Mouse (Mus musculus) left cerebral cortex, postnatal 25 days (tissue): Measurements from ENCODE around the gene Nt5dc1. TPM values are rescaled to one million over a fixed set of nuclear protein-coding genes. Genes with fewer than 3 reads are reported as not detected.
A peak's percentile ranks its signal among the peaks of the same experiment; 100 is the strongest.

Experiments used
- DNase-seq, 2 experiments: peaks; one replicate each; pipeline ENCODE4 v3.0.0; 2022; ENCODE audit warnings: low spot score in 2 of 2, mixed read lengths in 1 of 2
- intact Hi-C: fragments of 180-260 bp; cut with DNase I; formaldehyde crosslinking; loops from one replicate; pipeline ENCODE4 v1.15.1; 2025
- total RNA-seq, 2 experiments: library from RNA; stranded (reverse); gene quantifications; 2 replicates each; pipeline ENCODE4 v1.2.3; 2021

The Nt5dc1 gene
- total RNA-seq, 2 experiments from 2014 or later, result 2.5 to 2.7 TPM

DNA sequence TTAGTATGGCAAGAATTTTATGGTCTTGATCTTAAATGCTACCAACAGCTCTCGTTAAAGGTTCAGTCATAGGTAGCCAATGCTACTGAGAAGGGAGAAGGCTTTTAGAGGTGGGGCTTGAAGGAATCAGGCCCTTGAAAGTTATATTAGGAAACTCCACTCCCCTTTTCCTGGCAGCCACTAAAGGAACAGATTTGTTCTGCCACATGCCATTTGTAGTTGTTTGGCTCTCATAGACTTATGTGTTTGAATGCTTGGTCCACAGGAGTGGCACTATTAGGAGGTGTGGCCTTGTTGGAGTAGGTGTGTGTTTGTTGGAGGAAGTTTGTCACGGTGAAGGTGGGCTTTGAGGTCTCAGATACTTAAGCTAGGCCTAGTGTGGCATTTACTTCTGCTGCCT is 97.5 kb downstream of the Nt5dc1 start:
- intact Hi-C loops, result no loop called here

GRCm38 (mm10) chr10:34317217-34317606 is 101.1 kb downstream of the Nt5dc1 start:
- no peak for DNase-seq
- intact Hi-C loops, result no loop called here

More for the DNA sequence above, 97.5 kb downstream of the Nt5dc1 start:
- no peak for DNase-seq

DNA sequence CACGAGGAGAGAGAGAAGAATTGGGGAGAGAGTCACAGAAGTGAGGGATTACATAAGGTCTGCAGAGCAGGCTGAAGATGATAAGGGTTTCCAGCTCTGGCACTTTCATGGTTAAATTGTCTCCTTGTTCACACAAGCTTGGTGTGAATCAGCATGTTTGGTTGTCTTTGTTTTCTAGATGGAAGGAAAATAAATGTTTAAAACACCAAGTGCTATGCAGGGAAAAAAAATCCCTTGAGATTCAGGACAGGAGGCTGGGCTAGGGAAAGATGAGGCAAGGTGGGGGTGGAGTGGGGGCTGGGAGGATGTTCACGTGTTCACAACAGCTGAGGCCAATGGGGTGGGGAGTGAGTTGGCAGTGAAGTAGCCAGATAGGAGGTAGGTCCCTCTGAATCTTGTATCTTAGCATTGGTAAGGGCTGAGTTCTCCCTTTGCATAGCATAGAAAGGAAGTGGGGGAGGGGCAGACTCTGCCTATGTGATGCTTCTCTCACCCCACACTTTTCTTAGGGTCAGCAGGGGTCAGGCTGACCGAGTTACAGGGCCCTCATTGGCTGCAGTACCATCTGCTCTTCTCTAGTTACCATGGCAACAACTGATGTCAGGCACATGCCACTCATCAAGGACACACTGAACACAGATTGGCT is 101.7 kb downstream of the Nt5dc1 start:
- intact Hi-C loops, result no loop called here
- DNase-seq, result peak; percentile 79 to 88

GRCm38 (mm10) chr10:34312536-34312935 is 105.8 kb downstream of the Nt5dc1 start:
- intact Hi-C loops, result loop anchor here (2.0 kb wide), 1 partner anchor 14 kb away; no protein-coding TSS in a partner anchor
- DNase-seq, result peak in 1 of 2 experiments; percentile 12

DNA sequence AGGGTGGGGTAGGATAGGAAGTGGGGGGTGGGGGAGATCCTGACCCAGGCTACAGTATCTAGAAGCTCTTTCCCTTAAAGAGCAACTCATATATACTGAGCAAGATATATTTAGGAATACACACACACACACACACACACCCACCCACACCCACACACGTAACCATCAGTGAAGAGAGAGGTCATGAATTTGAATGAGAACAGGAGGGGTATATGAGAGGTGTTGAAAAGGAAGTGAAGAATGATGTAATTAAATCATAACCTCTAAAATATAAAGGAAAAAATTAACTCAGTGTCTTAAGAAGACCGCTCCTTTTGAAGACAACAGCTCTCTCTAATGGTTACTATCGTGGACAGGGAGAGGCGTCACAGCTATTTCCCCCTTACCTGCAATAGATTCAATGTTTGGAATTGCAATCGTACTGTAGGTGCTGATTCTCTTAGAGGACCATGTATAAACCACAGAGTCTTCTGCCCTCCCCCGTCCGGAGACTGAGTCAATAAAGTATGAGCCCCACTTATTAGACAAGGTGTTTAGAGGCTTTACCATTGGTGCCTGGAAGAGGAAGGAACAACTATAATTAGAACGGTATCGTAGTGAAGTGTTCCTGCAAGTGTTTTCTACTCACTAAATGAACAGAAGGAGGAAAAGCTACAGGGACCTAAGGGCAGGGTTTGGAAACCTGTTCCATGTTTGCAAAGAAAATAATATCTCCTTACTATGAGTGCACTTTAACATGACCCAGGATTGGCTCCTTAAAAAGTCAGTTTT is 108.3 kb downstream of the Nt5dc1 start:
- intact Hi-C loops, result no loop called here

DNA sequence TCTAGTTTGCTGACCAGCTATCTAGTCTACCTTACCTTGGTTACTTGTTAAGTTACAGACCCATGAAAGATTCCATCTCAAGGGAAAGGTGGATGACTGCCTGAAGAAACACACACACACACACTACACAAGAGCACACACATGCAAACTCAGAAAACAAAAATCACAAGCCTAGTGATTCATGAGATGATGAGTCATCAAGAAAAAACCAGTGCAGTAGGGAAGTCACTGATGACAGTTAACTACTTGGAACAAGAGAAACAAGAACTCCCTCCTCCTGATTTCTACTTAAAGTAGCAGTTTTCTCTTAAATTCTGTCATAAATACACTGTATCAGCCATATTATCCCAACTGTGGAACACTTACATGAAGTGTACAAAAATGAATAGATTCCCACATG is 111.3 kb downstream of the Nt5dc1 start:
- DNase-seq, result no peak
- intact Hi-C loops, result no loop called here

More for the DNA sequence above, 108.3 kb downstream of the Nt5dc1 start:
- no peak for DNase-seq

DNA sequence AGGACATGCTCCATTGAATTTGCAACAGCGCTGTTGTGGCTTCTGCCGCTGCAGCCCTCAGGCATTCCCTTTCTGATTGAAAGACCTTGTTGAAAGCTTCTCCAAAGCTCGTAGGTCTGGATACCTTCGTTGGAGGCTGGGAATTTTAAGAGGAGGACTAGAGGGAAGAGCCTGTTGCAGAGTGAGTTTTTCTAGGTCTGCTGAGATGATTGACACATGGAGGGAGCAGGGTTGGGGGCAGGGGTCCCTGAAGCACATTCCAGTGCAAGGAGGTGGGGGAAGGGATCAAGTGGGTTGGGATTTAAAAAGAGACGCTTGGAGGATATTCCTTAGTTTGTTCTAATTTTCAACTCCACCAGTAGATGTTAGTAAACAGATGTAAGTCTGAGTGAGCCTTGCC is 118.0 kb downstream of the Nt5dc1 start:
- DNase-seq, result peak in 1 of 2 experiments; percentile 6
- intact Hi-C loops, result no loop called here

DNA sequence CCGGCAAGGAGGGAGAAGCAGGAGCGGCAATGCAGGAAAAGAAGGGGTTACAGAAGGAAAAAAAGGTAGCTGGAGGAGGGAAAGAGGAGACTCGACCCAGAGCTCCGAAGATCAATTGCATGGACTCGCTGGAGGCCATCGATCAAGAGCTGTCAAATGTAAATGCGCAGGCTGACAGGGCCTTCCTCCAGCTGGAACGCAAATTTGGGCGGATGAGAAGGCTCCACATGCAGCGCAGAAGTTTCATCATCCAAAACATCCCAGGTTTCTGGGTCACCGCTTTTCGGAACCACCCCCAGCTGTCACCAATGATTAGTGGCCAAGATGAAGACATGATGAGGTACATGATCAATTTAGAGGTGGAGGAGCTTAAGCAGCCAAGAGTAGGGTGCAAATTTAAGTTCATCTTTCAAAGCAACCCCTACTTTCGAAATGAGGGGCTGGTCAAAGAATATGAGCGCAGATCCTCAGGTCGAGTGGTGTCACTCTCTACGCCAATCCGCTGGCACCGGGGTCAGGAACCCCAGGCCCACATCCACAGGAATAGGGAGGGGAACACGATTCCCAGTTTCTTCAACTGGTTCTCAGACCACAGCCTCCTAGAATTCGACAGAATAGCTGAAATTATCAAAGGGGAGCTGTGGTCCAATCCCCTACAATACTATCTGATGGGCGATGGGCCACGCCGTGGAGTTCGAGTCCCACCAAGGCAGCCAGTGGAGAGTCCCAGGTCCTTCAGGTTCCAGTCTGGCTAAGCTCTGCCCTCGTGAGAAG is 120.2 kb downstream of the Nt5dc1 start:
- intact Hi-C loops, result loop anchor here (2.0 to 5.0 kb wide), 2 partner anchors 15 to 281 kb away; partner anchors contain the start of genes Rwdd1 and Tspyl1
- DNase-seq, result peak in 1 of 2 experiments; percentile 50

- DNase-seq, result peak; percentile 94 to 98
- intact Hi-C loops, result loop anchor here (2.0 to 5.0 kb wide), 2 partner anchors 15 to 280 kb away; partner anchors contain the start of genes Rwdd1 and Tspyl1
These were observed 120.9 kb downstream of the Nt5dc1 start, which contains the start of gene Tspyl4 for GRCm38 (mm10) chr10:34297299-34297979. Gene Tspyl4 (plus strand): TSS chr10:34297442.

DNA sequence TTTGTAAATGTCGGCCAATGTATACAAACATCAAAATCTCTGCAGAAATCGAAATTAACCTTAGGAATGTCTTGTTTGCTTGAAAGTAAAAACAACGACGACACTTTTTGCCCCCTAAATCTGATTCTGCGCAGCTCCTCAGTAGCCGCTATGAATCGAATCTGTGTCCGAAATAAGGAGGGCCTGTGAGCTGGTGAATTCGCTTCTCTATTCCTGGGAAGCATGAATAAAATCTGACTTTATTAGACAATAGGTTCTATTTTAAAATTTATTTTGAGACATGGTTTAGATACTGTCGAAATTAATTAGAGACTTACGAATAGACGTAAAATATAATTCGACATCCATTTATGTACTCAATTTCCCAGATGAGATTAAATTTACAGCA is 121.4 kb downstream of the Nt5dc1 start:
- peak in 1 of 2 experiments; percentile 4 for DNase-seq
- intact Hi-C loops, result loop anchor here (2.0 to 5.0 kb wide), 2 partner anchors 14 to 280 kb away; partner anchors contain the start of genes Rwdd1 and Tspyl1

DNA sequence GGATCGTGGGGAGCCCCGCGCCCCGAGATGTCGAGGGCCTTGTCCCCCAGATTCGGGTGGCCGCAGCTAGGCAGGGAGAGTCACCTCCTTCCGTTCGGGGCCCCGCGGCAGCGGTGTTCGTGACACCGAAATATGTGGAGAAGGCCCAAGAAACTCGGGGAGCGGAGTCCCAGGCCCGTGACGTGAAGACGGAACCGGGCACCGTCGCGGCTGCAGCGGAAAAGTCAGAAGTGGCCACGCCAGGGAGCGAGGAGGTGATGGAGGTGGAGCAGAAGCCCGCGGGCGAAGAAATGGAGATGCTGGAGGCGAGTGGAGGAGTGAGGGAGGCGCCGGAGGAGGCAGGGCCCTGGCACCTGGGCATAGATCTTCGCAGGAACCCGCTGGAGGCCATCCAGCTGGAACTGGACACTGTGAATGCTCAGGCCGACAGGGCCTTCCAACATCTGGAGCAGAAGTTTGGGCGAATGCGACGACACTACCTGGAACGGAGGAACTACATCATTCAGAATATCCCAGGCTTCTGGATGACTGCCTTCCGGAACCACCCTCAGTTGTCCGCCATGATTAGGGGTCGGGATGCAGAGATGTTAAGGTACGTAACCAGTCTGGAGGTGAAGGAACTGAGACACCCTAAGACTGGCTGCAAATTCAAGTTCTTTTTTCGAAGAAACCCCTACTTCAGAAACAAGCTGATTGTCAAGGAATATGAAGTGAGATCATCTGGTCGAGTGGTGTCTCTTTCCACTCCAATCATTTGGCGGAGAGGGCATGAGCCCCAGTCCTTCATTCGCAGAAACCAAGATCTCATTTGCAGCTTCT is 135.7 kb downstream of the Nt5dc1 start:
- DNase-seq, result peak; percentile 51 to 57
- intact Hi-C loops, result loop anchor here (2.0 to 5.0 kb wide), 5 partner anchors 14 to 265 kb away; partner anchors contain the start of genes Dse, Rwdd1 and Tspyl4

GRCm38 (mm10) chr10:34281962-34282388 is 136.4 kb downstream of the Nt5dc1 start, which contains the start of gene Tspyl1:
Gene Tspyl1 (plus strand): TSS chr10:34282190.
- intact Hi-C loops, result loop anchor here (2.0 to 5.0 kb wide), 5 partner anchors 15 to 265 kb away; partner anchors contain the start of genes Dse, Rwdd1 and Tspyl4
- peak; percentile 98 to 99 for DNase-seq

DNA sequence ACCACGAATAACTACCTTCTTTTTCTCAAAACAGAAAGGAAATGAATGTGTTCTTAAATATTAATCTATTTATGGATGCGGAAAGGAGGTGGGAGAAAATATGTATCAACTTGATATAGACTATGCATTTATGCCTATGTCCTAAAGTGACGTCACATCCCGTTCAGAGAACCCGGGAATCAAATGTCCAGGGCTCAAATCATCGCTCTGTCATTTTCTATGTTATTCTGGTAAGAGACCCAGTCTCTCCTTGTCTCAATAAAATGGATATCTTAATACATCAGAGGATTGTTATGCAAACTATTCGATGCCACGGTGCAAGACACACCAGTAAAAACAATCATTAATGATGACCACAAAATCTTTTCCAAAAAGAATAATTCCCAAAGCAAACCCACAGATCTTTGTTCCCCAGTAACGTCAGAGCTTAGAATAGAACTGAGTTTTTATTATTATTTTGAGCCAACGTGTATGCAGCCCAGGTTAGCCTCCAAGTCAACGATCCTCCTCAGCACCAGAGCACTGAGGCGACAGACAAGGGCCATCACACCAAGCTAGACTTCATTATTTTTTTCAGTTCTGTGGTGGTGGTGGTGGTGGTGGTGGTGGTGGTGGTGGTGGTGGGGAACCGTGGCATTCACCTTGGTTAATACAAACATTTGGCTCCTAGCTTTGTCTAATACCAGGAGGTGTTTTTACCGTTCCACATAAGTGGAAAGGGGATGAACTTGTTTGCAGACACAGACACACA is 137.0 kb downstream of the Nt5dc1 start:
- intact Hi-C loops, result loop anchor here (5.0 kb wide), 3 partner anchors 46 to 264 kb away; partner anchors contain the start of gene Rwdd1
- peak; percentile 18 to 58 for DNase-seq

GRCm38 (mm10) chr10:34280591-34281175 is 137.7 kb downstream of the Nt5dc1 start:
- intact Hi-C loops, result loop anchor here (1.0 to 5.0 kb wide), 4 partner anchors 47 to 263 kb away; partner anchors contain the start of gene Rwdd1
- DNase-seq, result peak; percentile 72 to 87

DNA sequence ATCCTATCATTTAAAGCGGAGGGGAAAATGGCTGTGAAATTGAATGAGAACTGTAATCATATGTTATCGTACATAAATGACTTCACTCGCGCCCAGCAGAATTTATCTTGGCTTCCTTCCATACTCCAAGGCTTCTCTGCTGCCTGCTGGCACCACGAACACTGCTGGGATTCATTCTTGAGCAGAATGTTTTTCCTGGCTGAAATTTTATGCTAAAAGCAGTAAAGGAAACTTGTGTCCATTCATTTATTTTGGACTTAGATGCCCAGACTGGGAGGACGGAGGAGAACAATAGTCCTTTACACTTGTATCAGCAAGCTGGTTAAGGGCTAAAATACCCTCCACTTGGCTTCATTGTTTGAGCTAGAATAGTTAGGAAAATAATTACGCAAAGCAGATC is 146.7 kb downstream of the Nt5dc1 start:
- DNase-seq, result peak in 1 of 2 experiments; percentile 58
- intact Hi-C loops, result no loop called here

DNA sequence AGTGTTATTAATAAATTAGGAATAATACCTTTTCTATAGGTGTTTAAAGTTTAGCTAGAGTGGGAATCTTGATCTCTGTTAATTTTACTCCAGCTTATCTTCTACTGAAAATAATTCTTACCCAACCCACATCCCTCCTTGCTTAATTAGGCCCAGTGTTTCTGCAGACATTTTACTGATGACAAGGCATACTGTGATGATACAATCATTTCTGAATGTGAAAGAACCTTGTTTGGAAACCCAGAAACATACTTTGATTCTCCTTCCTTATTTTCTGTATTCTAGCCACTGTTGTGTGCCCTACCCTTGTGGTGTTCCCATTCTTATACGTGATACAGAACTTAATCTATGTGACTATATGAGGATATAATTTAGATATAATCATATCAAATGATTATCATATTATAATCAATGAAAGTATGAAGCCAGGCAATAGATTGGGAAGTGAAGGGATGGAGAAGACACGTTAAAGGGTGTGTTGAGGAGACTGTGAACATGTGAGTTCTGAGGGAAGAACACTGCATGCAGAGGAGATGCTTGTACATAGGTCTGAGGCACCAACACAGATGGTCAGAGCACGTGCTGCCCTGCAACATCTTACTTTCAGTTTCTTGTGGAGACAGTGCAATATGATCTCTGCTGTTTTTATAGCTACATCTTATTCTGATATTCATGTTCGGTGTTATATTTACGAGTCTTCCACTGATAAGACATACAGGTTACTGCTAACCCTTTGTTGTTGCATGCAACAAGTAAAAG is 150.9 kb downstream of the Nt5dc1 start:
- no peak for DNase-seq
- intact Hi-C loops, result no loop called here
